Mouse (Mus musculus) bone marrow, adult 2 months (tissue): ENCODE measurements around the gene Efhd1.

ENCODE experiments used
- CTCF ChIP-seq: fragments of 200-500 bp; IDR thresholded peaks from 2 replicates; pipeline ENCODE4 v1.5.1; 2011; ENCODE audit warnings: low read length, control low read depth; ENCODE audit not compliant: control insufficient read depth, insufficient read depth
- POLR2A ChIP-seq: fragments of 200-500 bp; IDR thresholded peaks from 2 replicates; pipeline ENCODE4 v1.6.1; 2011; ENCODE audit warnings: low read depth, mild to moderate bottlenecking, control low read depth, low read length, borderline replicate concordance; ENCODE audit not compliant: control insufficient read depth

DNA sequence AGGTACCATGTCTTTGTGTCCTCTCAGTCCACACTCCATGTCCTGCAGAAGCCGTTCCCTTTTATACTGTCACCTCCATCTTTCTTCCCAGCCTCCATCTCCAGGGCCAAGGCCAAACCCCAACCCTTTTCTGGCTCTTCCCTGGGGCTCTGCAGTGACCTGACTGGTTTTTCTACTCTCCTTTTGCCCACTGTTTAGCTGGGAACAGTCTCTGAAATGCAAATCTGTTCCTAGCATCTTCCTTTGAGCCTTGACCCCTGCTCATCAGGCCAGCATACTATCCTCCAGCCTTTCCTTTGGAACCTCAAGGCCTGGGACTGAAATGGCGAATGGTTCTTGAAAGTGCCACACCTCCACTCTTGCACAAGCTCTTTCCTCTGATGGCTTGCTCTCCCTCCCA, 49.0 kb downstream of the Efhd1 start:
- TF ChIP-seq CTCF (no peak), POLR2A (no peak)
